Mouse (Mus musculus) kidney, postnatal 0 days (tissue): Measurements from ENCODE around the gene Pdzrn4. TPM values are rescaled to one million over a fixed set of nuclear protein-coding genes. Genes with fewer than 3 reads are reported as not detected.

Experiments used
- ATAC-seq: fragments of 200-750 bp; cut with Nextera tagmentation; replicated peaks from 2 replicates; pipeline ENCODE4 v1.8.0; 2017; ENCODE audit warnings: low read depth, moderate number of reproducible peaks, moderate TSS enrichment, moderate library complexity; ENCODE audit not compliant: low FRiP score
- DNase-seq: peaks from one replicate; pipeline ENCODE4 v3.0.0-alpha.2; 2016; ENCODE audit warnings: low spot score
- H3K27ac ChIP-seq: fragments of 300-500 bp; sonication (generic); 2 replicates; pipeline ENCODE4 v1.5.1; 2014; ENCODE audit warnings: mild to moderate bottlenecking
- H3K27me3 ChIP-seq: fragments of 300-500 bp; sonication (generic); 2 replicates; pipeline ENCODE4 v1.6.1; 2014; ENCODE audit warnings: low read length, mixed read lengths; ENCODE audit not compliant: insufficient read depth
- H3K36me3 ChIP-seq: fragments of 300-500 bp; sonication (generic); 2 replicates; pipeline ENCODE4 v1.6.1; 2014; ENCODE audit warnings: low read length, mixed read lengths; ENCODE audit not compliant: insufficient read depth
- H3K4me1 ChIP-seq: fragments of 300-500 bp; sonication (generic); replicated peaks from 2 replicates; pipeline ENCODE4 v1.6.1; 2014; ENCODE audit warnings: antibody characterized with exemption, low read length, mixed read lengths; ENCODE audit not compliant: insufficient read depth
- H3K4me2 ChIP-seq: fragments of 300-500 bp; sonication (generic); 2 replicates; pipeline ENCODE4 v1.6.1; 2014; ENCODE audit warnings: mild to moderate bottlenecking, low read length, moderate library complexity, mixed read lengths
- H3K4me3 ChIP-seq: fragments of 300-500 bp; sonication (generic); replicated peaks from 2 replicates; pipeline ENCODE4 v1.5.1; 2014; ENCODE audit warnings: low read depth, low read length
- H3K9ac ChIP-seq: fragments of 300-500 bp; sonication (generic); 2 replicates; pipeline ENCODE4 v1.6.1; 2014; ENCODE audit warnings: low read depth, low read length
- H3K9me3 ChIP-seq: fragments of 300-500 bp; sonication (generic); replicated peaks from 2 replicates; pipeline ENCODE4 v1.6.1; 2016; ENCODE audit warnings: low read length, inconsistent platforms, mixed read lengths
- CTCF ChIP-seq: IDR thresholded peaks from 2 replicates; pipeline ENCODE4 v1.5.1; 2016; ENCODE audit warnings: antibody characterized with exemption, low read depth, mild to moderate bottlenecking, moderate library complexity
- WGBS: fragments of 180-500 bp; shearing (Covaris S2); extraction: QIAGEN DNeasy Blood & Tissue Kit; methylation state at CpG from one replicate; pipeline ENCODE4 v1.1.7; 2014; 5-methylcytosine and 5-hydroxymethylcytosine counted together
- polyA plus RNA-seq: library from polyadenylated mRNA; unstranded; fragments of >200 nt; fragmentation: Nextera tagmentation; extraction: Ambion mirVana; gene quantifications from 2 replicates; pipeline ENCODE4 v1.2.1, GENCODE M21; 2015

Pdzrn4 gene
- polyA plus RNA-seq, 1 experiment from 2014 or later = 2.8 TPM

- Histone ChIP-seq H3K27ac (no peak overlapping the region), H3K27me3 (no peaks in the 10 kb centered on the region), H3K36me3 (no peaks in the 10 kb centered on the region), H3K4me1 (no peaks in the 10 kb centered on the region), H3K9me3 (no peaks in the 10 kb centered on the region), H3K4me2 (peak overlapping the region; percentile 27; the same call in 1 of the 2 replicates), H3K4me3 (no peak overlapping the region), H3K9ac (no peak overlapping the region)
- no peak for TF ChIP-seq CTCF
- DNase-seq = peak; percentile 56
- ATAC-seq = no peak
- WGBS = 38% methylated on average over 18 of the region's 18 CpGs
Measured at GRCm38 (mm10) chr15:92640212-92641082, 243.8 kb downstream of the Pdzrn4 start.

DNA sequence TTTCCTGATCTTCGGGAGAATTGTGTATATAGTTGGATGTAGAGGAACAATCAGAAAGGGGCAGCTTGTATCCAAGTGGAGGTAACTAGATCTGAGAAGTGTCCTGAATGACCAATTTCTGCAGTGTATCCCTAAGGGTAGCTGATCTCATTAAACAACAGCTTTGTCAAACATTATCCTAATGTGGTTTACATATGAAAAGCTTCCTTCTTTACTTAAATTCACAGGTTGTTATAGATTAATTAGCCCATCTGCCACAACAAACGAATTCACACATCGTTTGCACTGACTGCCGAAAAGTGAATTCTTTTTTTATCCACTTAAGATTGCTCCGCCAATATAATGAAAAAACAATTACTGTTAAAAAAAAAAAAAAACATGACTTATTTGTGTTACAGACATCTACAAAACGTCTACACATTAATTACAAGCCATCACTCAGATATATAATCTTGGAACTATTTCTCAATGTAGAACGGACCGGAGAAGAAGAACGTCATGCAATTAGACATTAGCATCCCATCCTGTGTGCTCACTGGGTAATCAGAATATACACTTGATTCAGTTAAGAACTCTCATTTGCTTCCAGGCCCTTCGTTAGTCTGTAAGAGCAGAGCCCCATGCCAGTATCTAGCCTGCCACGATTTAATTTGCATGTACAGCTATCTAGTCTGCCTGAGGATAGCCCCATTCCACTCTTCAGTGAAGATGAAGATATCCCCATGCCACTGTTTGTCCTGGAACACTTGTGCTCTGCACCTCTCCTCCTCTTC, 274.8 kb downstream of the Pdzrn4 start:
- H3K27me3 ChIP-seq = no peaks in the 10 kb centered on the region
- no peak overlapping the region for H3K4me2 ChIP-seq
- no peak overlapping the region for H3K9ac ChIP-seq
- no peak for DNase-seq
- no peaks in the 10 kb centered on the region for H3K4me1 ChIP-seq
- no peak overlapping the region for H3K4me3 ChIP-seq
- H3K36me3 ChIP-seq = no peaks in the 10 kb centered on the region
- 81% methylated on average over 11 of the region's 11 CpGs for whole genome bisulfite sequencing
- H3K9me3 ChIP-seq = no peaks in the 10 kb centered on the region
- no peak for TF ChIP-seq CTCF
- no peak for ATAC-seq
- no peak overlapping the region for H3K27ac ChIP-seq

GRCm38 (mm10) chr15:92676096-92676495, 279.4 kb downstream of the Pdzrn4 start:
- no peak for TF ChIP-seq CTCF
- Histone ChIP-seq H3K4me2 (no peak overlapping the region), H3K4me3 (no peak overlapping the region), H3K9ac (no peak overlapping the region), H3K9me3 (no peaks in the 10 kb centered on the region), H3K36me3 (no peaks in the 10 kb centered on the region), H3K27me3 (no peaks in the 10 kb centered on the region), H3K4me1 (no peaks in the 10 kb centered on the region), H3K27ac (no peak overlapping the region)
- ATAC-seq (no peak), DNase-seq (no peak)
- WGBS = 87% methylated on average over 5 of the region's 5 CpGs

DNA sequence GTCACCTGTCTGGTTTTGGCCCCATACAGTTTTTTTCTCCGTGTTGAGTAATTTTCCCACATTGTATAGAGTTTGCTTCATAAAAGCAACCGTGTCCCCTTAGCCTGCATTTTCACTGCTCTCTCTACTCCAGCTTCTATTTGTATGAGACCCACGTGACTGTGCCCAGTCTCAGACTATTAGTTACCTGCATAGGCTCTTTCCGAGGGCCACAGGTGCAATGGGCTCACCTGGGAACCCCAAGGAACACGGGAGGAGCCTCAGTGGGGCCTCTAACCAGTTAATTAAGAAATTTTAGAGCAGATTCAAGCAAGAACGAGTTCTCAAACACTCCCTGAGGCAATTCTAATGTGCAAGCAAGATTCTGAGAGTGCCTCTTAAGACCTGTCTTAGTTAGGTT, 281.7 kb downstream of the Pdzrn4 start:
- TF ChIP-seq CTCF = no peak
- 70% methylated on average over 6 of the region's 6 CpGs for WGBS
- Histone ChIP-seq H3K4me2 (no peak overlapping the region), H3K36me3 (no peaks in the 10 kb centered on the region), H3K4me3 (no peak overlapping the region), H3K9ac (no peak overlapping the region), H3K9me3 (no peaks in the 10 kb centered on the region), H3K27ac (no peak overlapping the region), H3K4me1 (no peaks in the 10 kb centered on the region), H3K27me3 (no peaks in the 10 kb centered on the region)
- DNase-seq (no peak), ATAC-seq (no peak)

DNA sequence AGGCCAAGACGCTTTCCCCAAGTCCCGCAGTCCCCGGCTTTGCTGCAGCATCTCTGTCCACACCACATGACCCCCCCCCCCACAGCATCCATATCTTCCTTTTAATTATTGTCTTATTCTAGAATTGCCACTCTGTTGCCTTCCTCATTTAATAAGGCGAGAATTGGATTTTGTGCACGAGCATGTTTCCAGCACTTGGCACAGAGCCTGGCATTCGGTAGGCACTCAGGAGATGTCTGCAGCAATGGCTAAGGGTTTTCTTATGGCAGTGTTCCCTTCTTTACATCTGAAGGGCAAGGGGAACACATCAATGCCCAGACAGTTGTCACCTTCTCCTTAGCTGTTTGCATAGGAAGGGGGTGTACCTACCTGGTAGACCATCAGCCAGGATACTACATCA, 282.9 kb downstream of the Pdzrn4 start:
- ATAC-seq (no peak), DNase-seq (no peak)
- no peak for TF ChIP-seq CTCF
- no peaks in the 10 kb centered on the region for H3K27me3 ChIP-seq
- H3K9ac ChIP-seq = no peak overlapping the region
- H3K4me3 ChIP-seq = no peak overlapping the region
- no peak overlapping the region for H3K27ac ChIP-seq
- no peaks in the 10 kb centered on the region for H3K4me1 ChIP-seq
- no peaks in the 10 kb centered on the region for H3K9me3 ChIP-seq
- no peaks in the 10 kb centered on the region for H3K36me3 ChIP-seq
- no peak overlapping the region for H3K4me2 ChIP-seq
- 94% methylated on average over 6 of the region's 6 CpGs for WGBS

DNA sequence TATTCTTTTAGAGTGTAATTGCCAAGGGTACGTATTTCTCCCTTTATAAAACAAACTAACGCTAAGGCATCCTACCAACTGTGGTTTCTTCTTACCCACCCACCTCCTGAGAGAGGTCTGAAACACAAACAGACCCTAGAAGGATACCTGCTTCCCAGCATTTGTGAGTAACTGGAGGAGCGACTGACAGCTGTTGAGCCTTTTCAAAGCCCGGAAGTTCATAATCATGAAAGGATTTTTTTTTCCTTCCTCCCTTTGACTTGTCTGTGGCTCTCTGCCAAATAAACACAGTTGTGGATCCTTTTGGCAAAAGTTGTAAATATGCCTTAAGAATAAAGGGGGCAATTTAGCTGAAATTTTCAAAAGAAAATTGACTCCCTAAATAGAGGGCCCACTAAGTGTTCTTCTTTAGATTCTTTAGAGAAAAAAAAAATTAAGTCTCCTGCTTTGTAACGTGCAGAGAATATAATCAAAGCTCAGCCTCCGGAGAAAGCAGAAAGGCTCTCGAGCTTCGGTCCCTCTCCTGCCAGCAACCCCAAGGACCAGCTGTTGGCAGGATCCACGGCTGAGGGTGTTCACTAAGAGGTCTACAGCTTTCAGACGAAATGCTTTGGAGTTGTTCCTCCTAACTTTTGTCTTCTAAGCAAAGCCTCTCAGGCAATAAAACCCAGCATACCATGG, 299.7 kb downstream of the Pdzrn4 start:
- no peak for ATAC-seq
- Histone ChIP-seq H3K27ac (no peak overlapping the region), H3K4me1 (no peaks in the 10 kb centered on the region), H3K27me3 (no peaks in the 10 kb centered on the region), H3K9ac (no peak overlapping the region), H3K36me3 (no peaks in the 10 kb centered on the region), H3K9me3 (no peaks in the 10 kb centered on the region), H3K4me2 (no peak overlapping the region), H3K4me3 (no peak overlapping the region)
- peak; percentile 15 for DNase-seq
- 36% methylated on average over 10 of the region's 10 CpGs for WGBS
- TF ChIP-seq CTCF = no peak
